Mouse (Mus musculus): ENCODE measurements around the gene Plau.

DNA sequence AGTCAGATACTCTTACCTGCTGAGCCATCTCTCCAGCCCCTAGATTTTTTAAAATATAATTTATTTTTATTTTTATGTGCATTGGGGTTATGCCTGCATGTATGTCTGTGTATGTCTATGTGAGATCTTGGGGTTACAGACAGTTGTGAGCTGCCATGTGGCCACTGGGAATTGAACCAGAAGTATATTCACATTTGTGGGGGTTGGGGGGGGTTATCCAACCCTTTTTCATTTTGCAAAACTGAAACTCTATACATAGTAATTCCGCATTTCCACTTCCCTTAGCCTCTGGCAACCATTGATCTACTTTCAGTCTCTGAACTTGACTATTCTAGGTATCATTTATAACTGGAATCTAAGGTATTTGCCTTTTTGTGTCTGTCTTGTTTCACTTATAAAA is 11.9 kb upstream of the Plau start:
- TF ChIP-seq CTCF (IDR thresholded peaks at IDR 0.05; ENCODE audit: borderline replicate concordance, insufficient read depth, low read length) (no peak), POLR2A (IDR thresholded peaks at IDR 0.05; ENCODE audit: low read depth, low read length) (no peak)
